Mouse (Mus musculus): ENCODE measurements around the gene Gsk3a.

DNA sequence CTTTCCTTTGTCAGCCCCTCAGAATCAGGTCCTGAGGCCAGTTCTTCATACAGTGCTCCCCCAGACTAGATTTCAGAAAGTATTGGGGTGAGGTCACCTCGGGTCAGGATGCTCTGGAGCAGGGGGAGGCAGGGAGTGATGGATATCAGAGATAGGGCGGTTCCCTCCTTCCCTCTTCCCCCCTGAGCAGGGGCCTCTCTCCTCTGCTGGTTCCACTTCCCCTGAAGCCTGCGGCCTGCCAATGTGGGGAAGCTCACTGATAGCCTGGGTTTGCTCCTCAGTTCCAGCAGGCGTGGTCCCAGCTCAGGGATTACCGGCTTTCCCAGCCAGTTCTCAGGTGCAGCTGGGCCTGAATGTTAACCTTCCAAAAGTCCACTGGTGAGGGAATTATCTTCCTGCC is 46.0 kb upstream of the Gsk3a start:
- TF ChIP-seq CTCF (conservative IDR thresholded peaks at IDR 0.05; ENCODE audit: low read length) (no peak), POU5F1 (IDR thresholded peaks at IDR 0.05; ENCODE audit: borderline replicate concordance, low read length) (no peak)

Measured in E14TG2a.4 (cell line).